Mouse (Mus musculus): Measurements from ENCODE around the gene Rps27rt. TPM values are rescaled to one million over a fixed set of nuclear protein-coding genes. Genes with fewer than 3 reads are reported as not detected.

Rps27rt gene
- polyA plus RNA-seq (2015; fragmentation: Nextera tagmentation; extraction: Ambion mirVana) = 378 and 390 TPM in 2 replicates

GRCm38 (mm10) chr9:114982689-114983360 lies at the start of gene Rps27rt:
Gene Rps27rt (minus strand): TSS chr9:114982739.

GRCm38 (mm10) chr9:114978281-114979111 lies 4.0 kb downstream of the Rps27rt start, which contains the start of gene Osbpl10:
Gene Osbpl10 (plus strand): TSS chr9:114978569.

GRCm38 (mm10) chr9:114933723-114934171 lies 48.8 kb downstream of the Rps27rt start, which contains the start of gene Gpd1l:
Gene Gpd1l (minus strand): TSS chr9:114933987.

Other genes starting within 250 kb of the Rps27rt start
- gene Cmtm7, start 200.9 kb downstream of the Rps27rt start, polyA plus RNA-seq (2015; fragmentation: Nextera tagmentation; extraction: Ambion mirVana) = 60.7 and 73.0 TPM in 2 replicates
- gene Cmtm8, start 138.6 kb downstream of the Rps27rt start, polyA plus RNA-seq (2015; fragmentation: Nextera tagmentation; extraction: Ambion mirVana) = 10.2 TPM in 2 replicates
- 15.3 and 16.7 TPM in 2 replicates for gene Gpd1l, start 48.8 kb downstream of the Rps27rt start, polyA plus RNA-seq (2015; fragmentation: Nextera tagmentation; extraction: Ambion mirVana)
- 0.69 and 1.3 TPM in 2 replicates for gene Osbpl10, start 4.2 kb downstream of the Rps27rt start, polyA plus RNA-seq (2015; fragmentation: Nextera tagmentation; extraction: Ambion mirVana)